Mouse (Mus musculus) myocyte (in vitro differentiated cells): Measurements from ENCODE around the gene Wdr6.

ENCODE experiments used
- CEBPB ChIP-seq: IDR thresholded peaks from 2 replicates; pipeline ENCODE4 v1.6.1; 2011; ENCODE audit warnings: mild to moderate bottlenecking, moderate library complexity; ENCODE audit not compliant: poor library complexity, insufficient read depth, severe bottlenecking
- E2F4 ChIP-seq: IDR thresholded peaks from one replicate; pipeline ENCODE4 v1.6.1; 2011; ENCODE audit warnings: mild to moderate bottlenecking, control low read depth, moderate library complexity; ENCODE audit not compliant: insufficient read depth
- MAX ChIP-seq: IDR thresholded peaks from one replicate; pipeline ENCODE4 v1.6.1; 2011; ENCODE audit warnings: low read depth, mild to moderate bottlenecking, control low read depth
- MYOD1 ChIP-seq, 3 experiments: IDR thresholded peaks; one replicate each; pipeline ENCODE4 v1.6.1; 2011; ENCODE audit warnings: control low read depth in 2 of 3, low read depth in 2 of 3, mild to moderate bottlenecking in 2 of 3, moderate library complexity in 1 of 3; ENCODE audit not compliant: insufficient read length in 2 of 3, control insufficient read depth in 1 of 3
- MYOG ChIP-seq, 3 experiments: IDR thresholded peaks; one replicate each; pipeline ENCODE4 v1.6.1; 2011; ENCODE audit warnings: control low read depth in 2 of 3, low read depth in 2 of 3, mild to moderate bottlenecking in 2 of 3; ENCODE audit not compliant: insufficient read length in 2 of 3, control insufficient read depth in 1 of 3, insufficient read depth in 1 of 3
- POLR2A ChIP-seq: IDR thresholded peaks from one replicate; pipeline ENCODE4 v1.6.1; 2011; ENCODE audit warnings: low read depth, mild to moderate bottlenecking, control low read depth, moderate library complexity; ENCODE audit not compliant: insufficient read length
- POLR2AphosphoS2 ChIP-seq: IDR thresholded peaks from one replicate; pipeline ENCODE4 v1.6.1; 2011; ENCODE audit warnings: low read depth, control low read depth; ENCODE audit not compliant: insufficient read length
- REST ChIP-seq: IDR thresholded peaks from one replicate; pipeline ENCODE4 v1.6.1; 2011; ENCODE audit warnings: mild to moderate bottlenecking, control low read depth, moderate library complexity; ENCODE audit not compliant: insufficient read depth, insufficient read length
- TCF12 ChIP-seq: IDR thresholded peaks from one replicate; pipeline ENCODE4 v1.6.1; 2011; ENCODE audit warnings: mild to moderate bottlenecking, control low read depth; ENCODE audit not compliant: poor library complexity, insufficient read depth, severe bottlenecking
- TCF3 ChIP-seq: IDR thresholded peaks from one replicate; pipeline ENCODE4 v1.6.1; 2011; ENCODE audit warnings: low read depth, control low read depth; ENCODE audit not compliant: insufficient read length
- USF1 ChIP-seq: IDR thresholded peaks from one replicate; pipeline ENCODE4 v1.6.1; 2011; ENCODE audit warnings: low read depth, mild to moderate bottlenecking, control low read depth, moderate library complexity

- no peak for TF ChIP-seq POLR2AphosphoS2
- TF ChIP-seq USF1: no peak
- no peak for TF ChIP-seq CEBPB
- TF ChIP-seq POLR2A: no peak
- no peak for TF ChIP-seq TCF12
- TF ChIP-seq MYOD1 (IDR thresholded peaks at IDR 0.05; ENCODE audit: control insufficient read depth in 1 of 3, insufficient read length in 2 of 3, low read depth in 2 of 3): no peak
- TF ChIP-seq MAX: no peak
- no peak for TF ChIP-seq E2F4
- TF ChIP-seq TCF3: no peak
- TF ChIP-seq MYOG (IDR thresholded peaks at IDR 0.05; ENCODE audit: control insufficient read depth in 1 of 3, insufficient read depth in 1 of 3, insufficient read length in 2 of 3, low read depth in 2 of 3): no peak
- no peak for TF ChIP-seq REST
Observed at GRCm38 (mm10) chr9:108565881-108566814, 12.4 kb downstream of the Wdr6 start.
